Mouse (Mus musculus) megakaryocyte-erythroid progenitor cell, adult 5 weeks (primary cell): ENCODE data around the gene Pacsin2. TPM values are rescaled to one million over a fixed set of nuclear protein-coding genes. Genes with fewer than 3 reads are reported as not detected.

ENCODE experiments used
- polyA plus RNA-seq: library from polyadenylated mRNA; stranded (reverse); fragments of >175 nt; gene quantifications from 2 replicates; pipeline ENCODE4 v1.2.3, GENCODE M21; 2012

The Pacsin2 gene
- 72.5 and 78.8 TPM in 2 replicates for polyA plus RNA-seq

GRCm38 (mm10) chr15:83464083-83464904, at the start of gene Pacsin2:
Pacsin2 (minus strand) TSS chr15:83464606.

GRCm38 (mm10) chr15:83510805-83511405, 46.5 kb upstream of the Pacsin2 start, which contains the start of gene Ttll1:
Ttll1 (minus strand) TSS chr15:83510893.

GRCm38 (mm10) chr15:83349954-83350711, 114.3 kb downstream of the Pacsin2 start, which contains the start of gene Arfgap3:
Arfgap3 (minus strand) TSS chr15:83350247.

Other genes starting within 250 kb of the Pacsin2 start
- gene A4galt, start 212.8 kb downstream of the Pacsin2 start, polyA plus RNA-seq, result 0.03 TPM in 1 of 2 replicates, not detected in the other
- gene Arfgap3, start 114.4 kb downstream of the Pacsin2 start, polyA plus RNA-seq, result 8.9 and 9.9 TPM in 2 replicates
- gene Ttll1, start 46.3 kb upstream of the Pacsin2 start, polyA plus RNA-seq, result 2.5 and 2.6 TPM in 2 replicates
- 1.5 and 1.6 TPM in 2 replicates for gene Bik, start 62.3 kb upstream of the Pacsin2 start, polyA plus RNA-seq
- 297 and 427 TPM in 2 replicates for gene Tspo, start 99.0 kb upstream of the Pacsin2 start, polyA plus RNA-seq
- gene Mcat, start 99.2 kb upstream of the Pacsin2 start, polyA plus RNA-seq, result 21.1 and 21.2 TPM in 2 replicates
- 74.5 and 80.7 TPM in 2 replicates for gene Ttll12, start 130.6 kb upstream of the Pacsin2 start, polyA plus RNA-seq